Mouse (Mus musculus) MEL (cell line): ENCODE data around the gene Lmntd1. TPM values are rescaled to one million over a fixed set of nuclear protein-coding genes. Genes with fewer than 3 reads are reported as not detected.

ENCODE experiments used
- DNase-seq: peaks from one replicate; pipeline ENCODE4 v3.0.0; 2011; ENCODE audit warnings: low read depth, low spot score
- H3K27ac ChIP-seq: 2 replicates; pipeline ENCODE4 v1.5.1; 2012; ENCODE audit warnings: low read depth, mild to moderate bottlenecking, control low read depth, low read length, moderate library complexity; ENCODE audit not compliant: control insufficient read depth
- H3K27me3 ChIP-seq, 2 experiments: fragments of 150-350 bp in 1 of 2; sonication (generic) in 1 of 2; 2 replicates each; pipeline ENCODE4 v1.6.1; 2012; ENCODE audit warnings: low read length in 2 of 2, mild to moderate bottlenecking in 2 of 2, improper control_type of control experiment in 1 of 2, moderate library complexity in 1 of 2; ENCODE audit not compliant: insufficient read depth in 2 of 2, control insufficient read depth in 1 of 2
- H3K36me3 ChIP-seq, 2 experiments: 2 replicates each; pipeline ENCODE4 v1.6.1; 2012 to 2014; ENCODE audit warnings: low read length in 2 of 2, improper control_type of control experiment in 1 of 2, inconsistent platforms in 1 of 2, mild to moderate bottlenecking in 1 of 2; ENCODE audit not compliant: insufficient read depth in 2 of 2, control insufficient read depth in 1 of 2
- H3K4me1 ChIP-seq, 2 experiments: fragments of 150-350 bp in 1 of 2; sonication (generic) in 1 of 2; 2 replicates each; pipeline ENCODE4 v1.6.1; 2012; ENCODE audit warnings: low read length in 2 of 2, improper control_type of control experiment in 1 of 2, mild to moderate bottlenecking in 1 of 2; ENCODE audit not compliant: insufficient read depth in 2 of 2, control insufficient read depth in 1 of 2
- H3K4me3 ChIP-seq, 2 experiments: fragments of 150-350 bp in 1 of 2; sonication (generic) in 1 of 2; 2 replicates each; pipeline ENCODE4 v1.5.1; 2012; ENCODE audit warnings: low read depth in 2 of 2, low read length in 2 of 2, mild to moderate bottlenecking in 2 of 2, moderate library complexity in 2 of 2, control low read depth in 1 of 2, improper control_type of control experiment in 1 of 2; ENCODE audit not compliant: control insufficient read depth in 1 of 2, insufficient read depth in 1 of 2
- H3K79me2 ChIP-seq: 2 replicates; pipeline ENCODE4 v1.6.1; 2012; ENCODE audit warnings: mild to moderate bottlenecking, low read length, moderate library complexity; ENCODE audit not compliant: control insufficient read depth, poor library complexity, insufficient read depth
- H3K9ac ChIP-seq: 2 replicates; pipeline ENCODE4 v1.6.1; 2012; ENCODE audit warnings: low read depth, mild to moderate bottlenecking, control low read depth, low read length, moderate library complexity; ENCODE audit not compliant: control insufficient read depth, poor library complexity, severe bottlenecking
- H3K9me3 ChIP-seq: fragments of 150-350 bp; sonication (generic); replicated peaks from 2 replicates; pipeline ENCODE4 v1.6.1; 2012; ENCODE audit warnings: mild to moderate bottlenecking, low read length, improper control_type of control experiment, moderate library complexity; ENCODE audit not compliant: insufficient read depth
- CHD1 ChIP-seq: IDR thresholded peaks from 2 replicates; pipeline ENCODE4 v1.6.1; 2012; ENCODE audit warnings: low read depth, mild to moderate bottlenecking, inconsistent platforms, low read length, improper control_type of control experiment
- CTCF ChIP-seq, 3 experiments: IDR thresholded peaks in 2 of 3; conservative IDR thresholded peaks in 1 of 3; 2 replicates each; pipeline ENCODE4 v1.5.1; 2011 to 2012; ENCODE audit warnings: low read length in 3 of 3, low read depth in 2 of 3, mild to moderate bottlenecking in 2 of 3, improper control_type of control experiment in 1 of 3, inconsistent platforms in 1 of 3, mixed read lengths in 1 of 3, moderate library complexity in 1 of 3; ENCODE audit not compliant: control insufficient read depth in 1 of 3, insufficient read depth in 1 of 3, poor library complexity in 1 of 3, severe bottlenecking in 1 of 3
- ETS1 ChIP-seq: IDR thresholded peaks from 2 replicates; pipeline ENCODE4 v1.6.1; 2012; ENCODE audit warnings: low read depth, mild to moderate bottlenecking, inconsistent platforms, low read length, improper control_type of control experiment, moderate library complexity
- KAT2A ChIP-seq: conservative IDR thresholded peaks from 2 replicates; pipeline ENCODE4 v1.6.1; 2012; ENCODE audit warnings: low read depth, low read length, improper control_type of control experiment, inconsistent platforms
- MAFK ChIP-seq: IDR thresholded peaks from 2 replicates; pipeline ENCODE4 v1.6.1; 2011; ENCODE audit warnings: low read depth, mild to moderate bottlenecking, low read length, improper control_type of control experiment, borderline replicate concordance
- MAX ChIP-seq: IDR thresholded peaks from 2 replicates; pipeline ENCODE4 v1.6.1; 2011; ENCODE audit warnings: low read length, improper control_type of control experiment
- MAZ ChIP-seq: IDR thresholded peaks from 2 replicates; pipeline ENCODE4 v1.6.1; 2012; ENCODE audit warnings: low read depth, mild to moderate bottlenecking, inconsistent platforms, low read length, improper control_type of control experiment
- MYC ChIP-seq: IDR thresholded peaks from 2 replicates; pipeline ENCODE4 v1.6.1; 2011; ENCODE audit warnings: low read depth, mild to moderate bottlenecking, low read length, improper control_type of control experiment, moderate library complexity
- NRF1 ChIP-seq: IDR thresholded peaks from 2 replicates; pipeline ENCODE4 v1.6.1; 2014; ENCODE audit warnings: low read depth, mild to moderate bottlenecking, inconsistent platforms, low read length, improper control_type of control experiment, moderate library complexity; ENCODE audit not compliant: poor library complexity, insufficient read depth, severe bottlenecking
- SMC3 ChIP-seq: IDR thresholded peaks from 2 replicates; pipeline ENCODE4 v1.6.1; 2011; ENCODE audit warnings: low read depth, low read length, improper control_type of control experiment
- TAL1 ChIP-seq: IDR thresholded peaks from 2 replicates; pipeline ENCODE4 v1.6.1; 2012; ENCODE audit warnings: mild to moderate bottlenecking, inconsistent platforms, low read length, moderate library complexity, mixed read lengths
- TBP ChIP-seq: IDR thresholded peaks from 2 replicates; pipeline ENCODE4 v1.8.0; 2011; ENCODE audit warnings: low read depth, low read length, improper control_type of control experiment
- TCF12 ChIP-seq: IDR thresholded peaks from 2 replicates; pipeline ENCODE4 v1.6.1; 2014; ENCODE audit warnings: low read depth, mild to moderate bottlenecking, inconsistent platforms, low read length, improper control_type of control experiment, moderate library complexity
- ZC3H11A ChIP-seq: IDR thresholded peaks from 2 replicates; pipeline ENCODE4 v1.6.1; 2012; ENCODE audit warnings: low read depth, mild to moderate bottlenecking, inconsistent platforms, low read length, improper control_type of control experiment
- ZKSCAN1 ChIP-seq: IDR thresholded peaks from 2 replicates; pipeline ENCODE4 v1.6.1; 2012; ENCODE audit warnings: low read depth, mild to moderate bottlenecking, inconsistent platforms, low read length, improper control_type of control experiment, moderate library complexity
- ZMIZ1 ChIP-seq: IDR thresholded peaks from 2 replicates; pipeline ENCODE4 v1.6.1; 2012; ENCODE audit warnings: low read depth, mild to moderate bottlenecking, inconsistent platforms, low read length, improper control_type of control experiment, moderate library complexity
- polyA plus RNA-seq, 2 experiments: library from polyadenylated mRNA; stranded (reverse) in 1 of 2; unstranded in 1 of 2; fragments of >175 nt in 1 of 2; fragments of >200 nt in 1 of 2; gene quantifications; 2 replicates each; pipeline versions ENCODE4 v1.2.1 to v1.2.4; 2012; ENCODE audit warnings: low replicate concordance in 2 of 2, low read depth in 1 of 2; ENCODE audit not compliant: insufficient read length in 2 of 2, insufficient read depth in 1 of 2, missing spikeins in 1 of 2
- total RNA-seq: library from RNA; depleted of rRNA; stranded (reverse); fragments of 300-350 nt; gene quantifications from 2 replicates; pipeline ENCODE4 v1.2.3, GENCODE M21; 2012

Gene Lmntd1
- total and polyA plus RNA-seq, 3 experiments = not detected

DNA sequence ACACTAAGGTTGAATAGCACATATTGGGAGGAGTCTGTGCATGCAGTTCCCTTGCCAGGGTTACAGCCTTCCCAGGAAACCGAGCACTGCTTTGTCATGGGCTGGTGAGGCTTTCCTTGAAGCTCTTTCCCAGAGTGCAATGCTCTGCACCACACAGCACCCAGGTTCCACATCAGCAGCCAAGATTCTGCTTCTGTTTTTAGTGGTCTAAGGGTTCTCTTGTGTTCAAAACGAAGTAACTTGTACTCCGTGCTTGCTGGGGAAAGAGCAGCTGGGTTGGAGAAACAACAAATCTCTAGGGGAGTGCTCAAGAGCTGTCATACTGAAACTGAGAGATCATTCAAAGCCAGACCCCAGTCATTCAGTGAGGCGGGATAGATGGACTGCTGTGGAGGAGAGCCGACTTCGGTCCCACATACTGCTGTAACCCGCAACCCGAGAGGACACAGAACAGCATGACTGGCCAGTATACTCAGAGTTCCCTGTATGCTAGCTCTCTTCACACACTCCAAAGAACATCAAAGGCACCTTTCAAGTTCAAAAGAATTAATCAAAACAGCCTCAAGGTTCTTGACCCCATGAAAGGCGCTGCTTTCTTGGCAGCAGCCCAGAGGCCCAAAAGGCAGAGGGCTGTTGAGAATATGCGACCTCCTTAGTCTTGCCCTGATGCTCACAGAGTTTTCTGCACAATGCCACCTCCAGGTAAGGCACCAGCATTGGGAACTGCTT, 35.5 kb downstream of the Lmntd1 start:
- no peaks in the 10 kb centered on the region for H3K27me3 ChIP-seq
- no peak overlapping the region for H3K9ac ChIP-seq
- H3K36me3 ChIP-seq = no peaks in the 10 kb centered on the region
- no peaks in the 10 kb centered on the region for H3K4me1 ChIP-seq
- H3K27ac ChIP-seq = no peak overlapping the region
- H3K9me3 ChIP-seq = no peaks in the 10 kb centered on the region
- TF ChIP-seq KAT2A (no peak), NRF1 (no peak), ZMIZ1 (no peak), TAL1 (no peak), ETS1 (no peak), TBP (no peak), SMC3 (no peak), MAZ (no peak), MYC (no peak), CTCF (IDR thresholded peaks at IDR 0.05 in 2 of 3, conservative IDR thresholded peaks at IDR 0.05 in 1 of 3; ENCODE audit: control insufficient read depth in 1 of 3, insufficient read depth in 1 of 3, low read depth in 2 of 3, low read length in 3 of 3, poor library complexity in 1 of 3, severe bottlenecking in 1 of 3) (no peak), ZKSCAN1 (no peak), CHD1 (no peak)
- H3K4me3 ChIP-seq = no peak overlapping the region
- H3K79me2 ChIP-seq = no peaks in the 10 kb centered on the region
- no peak for DNase-seq

DNA sequence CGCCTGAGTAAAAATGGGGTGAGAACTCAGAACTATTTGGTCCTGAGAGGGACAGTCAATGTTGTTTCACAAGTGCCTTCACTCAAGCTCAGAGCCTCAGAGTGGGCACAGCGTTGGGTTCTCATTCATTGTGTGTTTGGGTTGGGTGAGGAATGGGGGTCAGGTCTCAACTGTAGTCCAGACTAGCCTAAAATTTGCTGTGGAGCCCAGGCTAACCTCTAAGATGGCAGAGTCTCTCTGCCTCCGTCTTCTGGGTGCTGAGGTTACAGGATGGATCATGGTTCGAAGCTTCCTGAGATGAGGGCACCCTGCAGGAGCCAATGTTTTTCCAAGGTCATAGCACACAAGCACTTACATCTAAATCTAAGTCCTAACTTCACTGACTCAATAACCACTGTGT, 37.4 kb downstream of the Lmntd1 start:
- H3K27ac ChIP-seq = no peak overlapping the region
- no peak for TF ChIP-seq TCF12
- TF ChIP-seq MAX = no peak
- TF ChIP-seq MAFK = no peak
- no peak for TF ChIP-seq ZC3H11A
- no peak for DNase-seq
- no peaks in the 10 kb centered on the region for H3K27me3 ChIP-seq
- H3K36me3 ChIP-seq = no peaks in the 10 kb centered on the region
- H3K4me3 ChIP-seq = no peak overlapping the region
- H3K9me3 ChIP-seq = no peaks in the 10 kb centered on the region
- H3K9ac ChIP-seq = no peak overlapping the region
- H3K4me1 ChIP-seq = no peaks in the 10 kb centered on the region
- H3K79me2 ChIP-seq = no peaks in the 10 kb centered on the region
